Mouse (Mus musculus): ENCODE data around the gene Odaph.
"Not testable (repeated sequence)": the region's sequence is repeated elsewhere in the genome, so short reads cannot be mapped to it uniquely, and the experiment has no call there.

The Odaph gene

DNA sequence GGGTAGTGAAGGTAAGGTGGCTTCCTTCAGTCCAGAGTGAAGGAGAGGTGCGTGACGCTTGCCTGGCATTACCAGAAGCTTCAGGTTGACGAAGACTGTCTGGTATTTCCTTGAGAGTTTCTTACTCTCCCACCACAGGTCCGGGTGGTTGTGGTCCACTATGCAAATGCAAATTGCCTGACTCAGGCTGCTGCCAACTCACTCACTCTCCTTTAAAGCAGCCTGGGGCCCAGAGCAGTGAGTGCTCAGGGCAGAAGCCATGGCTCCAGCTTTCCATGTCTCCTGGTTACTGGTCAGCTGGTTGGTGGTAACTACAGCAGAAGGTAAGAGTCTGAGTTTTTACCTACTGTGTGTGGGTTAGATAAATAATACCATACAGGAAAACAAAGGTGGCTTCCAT is at the start of gene Odaph:
Gene Odaph, plus strand, starts transcription at position 240 of the 400 bp plus-strand sequence.
- no peak for DNase-seq

DNA sequence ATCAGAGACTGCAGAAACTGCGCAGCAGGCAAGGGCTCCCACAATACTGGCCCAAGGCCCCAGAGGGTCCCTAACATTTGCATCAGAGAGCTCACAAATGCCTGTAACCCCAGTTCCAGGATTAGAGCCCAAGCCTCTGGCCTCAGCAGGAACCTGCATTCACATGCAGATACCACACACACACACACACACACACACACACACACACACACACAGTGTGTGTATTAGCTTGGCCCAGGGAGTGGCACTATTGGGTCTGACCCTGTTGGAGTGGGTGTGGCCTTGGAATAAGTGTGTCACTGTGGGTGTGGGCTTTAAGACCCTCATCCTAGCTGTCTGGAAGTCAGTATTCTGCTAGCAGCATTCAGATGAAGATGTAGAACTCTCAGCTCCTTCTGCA is 41.7 kb upstream of the Odaph start:
- DNase-seq = not testable (repeated sequence)

DNA sequence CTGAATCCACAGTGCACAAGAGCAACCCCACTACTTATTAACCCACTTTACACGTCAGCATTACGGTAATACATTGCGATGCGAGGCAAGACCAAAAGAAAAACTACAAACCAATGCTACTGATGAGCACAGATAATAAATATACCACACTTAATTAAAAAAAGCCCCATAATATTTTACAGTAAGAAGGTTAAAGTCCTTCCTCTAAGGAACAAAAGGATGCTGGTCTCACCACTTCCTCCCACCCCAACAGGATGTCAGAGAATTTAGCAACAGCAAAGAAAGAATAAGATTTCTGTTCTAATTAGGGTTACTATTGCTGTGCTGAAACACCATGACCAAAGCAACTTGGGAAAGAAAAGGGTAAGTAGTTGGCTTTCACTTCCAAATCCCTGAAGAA is 40.3 kb upstream of the Odaph start:
- DNase-seq = no peak

DNA sequence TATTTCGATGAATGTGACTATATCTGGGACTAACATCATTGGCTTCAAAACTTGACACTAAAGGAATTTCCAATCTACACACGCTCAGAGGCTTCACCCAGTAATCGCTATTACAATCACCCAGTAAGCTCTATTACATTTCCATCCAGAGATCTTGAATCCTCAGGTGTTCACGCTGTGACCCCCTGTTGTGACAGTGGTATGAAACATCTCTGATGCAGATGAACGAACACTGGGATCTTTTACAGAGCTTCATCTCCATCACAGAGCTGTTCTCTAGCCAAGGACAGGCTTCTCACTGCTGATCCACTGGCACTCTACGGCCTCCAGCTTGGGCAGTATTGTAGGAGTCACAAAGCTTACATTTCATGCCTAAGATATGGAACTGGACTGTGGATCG is 37.8 kb upstream of the Odaph start:
- DNase-seq = no peak

DNA sequence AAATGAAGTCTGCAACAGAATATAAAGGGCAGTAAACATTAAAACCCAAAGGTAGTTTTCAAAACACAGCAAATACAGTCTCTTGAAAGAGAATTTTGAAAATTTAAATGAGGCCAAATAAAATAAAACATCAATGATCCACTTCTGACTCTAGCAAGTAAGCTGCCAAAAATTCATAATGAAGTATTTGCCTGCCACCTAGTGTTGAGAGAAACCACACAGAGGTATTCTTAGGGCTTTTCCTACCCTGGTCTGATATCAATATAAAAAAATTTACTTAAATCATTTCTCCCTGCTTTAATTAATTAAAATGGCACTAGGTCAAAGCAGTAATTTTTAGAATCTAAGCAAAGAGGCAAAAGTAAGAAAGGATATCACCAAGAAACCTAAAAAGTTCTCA is 35.9 kb upstream of the Odaph start:
- DNase-seq = peak; percentile 31

DNA sequence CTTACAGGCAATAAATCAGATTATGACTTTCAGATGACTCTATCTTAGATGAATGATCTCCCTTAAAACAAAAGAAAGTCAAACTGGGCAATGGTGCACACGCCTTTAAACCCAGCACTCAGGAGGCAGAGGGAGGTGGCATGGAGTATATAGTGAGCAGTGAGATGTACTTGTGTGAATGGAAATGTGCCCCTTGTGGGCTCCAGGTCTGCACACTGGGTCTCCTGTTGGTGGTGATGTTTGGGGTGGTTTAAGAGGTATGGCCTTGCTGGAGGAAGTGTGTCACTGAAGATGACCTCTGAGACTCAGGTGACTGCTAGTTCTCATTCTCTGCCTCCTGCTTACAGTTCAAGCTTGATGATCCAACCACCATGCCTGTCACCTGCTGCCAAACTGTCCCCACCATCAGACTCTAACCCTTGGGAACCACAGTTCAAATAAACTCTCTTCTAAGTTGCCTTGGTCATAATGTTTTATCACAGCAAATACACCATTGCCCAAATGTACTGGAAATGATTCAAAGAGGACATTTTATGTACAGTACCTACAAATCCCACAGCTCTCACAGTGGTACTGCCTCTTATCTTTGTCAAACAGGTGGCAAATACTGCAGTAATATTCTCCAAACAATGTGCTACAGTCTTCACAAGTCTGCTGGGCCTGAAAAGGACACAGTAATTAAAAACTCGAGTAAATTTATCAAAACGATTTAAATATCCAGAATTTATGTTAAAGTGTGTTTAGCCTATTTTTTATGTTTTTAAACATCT is 30.1 kb upstream of the Odaph start:
- DNase-seq = no peak

DNA sequence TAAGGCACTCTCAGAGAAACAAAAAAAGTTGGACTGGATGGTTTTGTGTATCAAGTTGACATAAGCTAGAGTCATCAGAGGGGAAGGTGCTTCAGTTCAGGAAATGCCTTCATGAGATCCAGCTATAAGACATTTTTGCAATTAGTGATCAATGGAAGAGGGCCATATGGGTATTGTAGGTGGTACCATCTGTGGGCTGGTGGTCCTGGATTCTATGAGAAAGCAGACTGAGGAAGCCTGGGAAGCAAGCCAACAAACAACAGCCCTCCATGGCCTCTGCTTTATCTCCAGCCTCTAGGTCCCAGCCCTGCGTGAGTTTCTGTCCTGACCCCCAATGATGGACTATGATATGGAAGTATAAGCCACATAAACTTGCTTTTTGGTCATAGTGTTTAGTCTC is 28.2 kb upstream of the Odaph start:
- DNase-seq = no peak

DNA sequence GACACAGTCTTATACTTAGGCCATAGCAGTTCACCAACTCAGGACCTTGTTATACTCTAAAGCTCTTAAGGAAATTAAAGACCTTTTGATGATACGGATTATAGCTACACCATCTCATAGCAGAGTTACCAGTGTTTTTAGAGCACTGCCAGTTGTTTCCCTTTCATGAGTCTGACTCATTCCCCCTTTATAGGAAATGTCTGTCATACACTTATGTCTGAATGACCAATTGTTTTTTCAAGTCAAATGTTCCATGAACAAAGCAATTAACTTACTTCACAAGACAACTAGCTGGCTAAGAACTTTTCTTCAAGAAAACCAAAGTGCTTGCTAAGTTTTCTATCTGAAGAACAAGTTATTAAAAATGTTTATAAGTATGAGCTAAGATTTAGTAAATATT is 27.3 kb upstream of the Odaph start:
- DNase-seq = no peak

DNA sequence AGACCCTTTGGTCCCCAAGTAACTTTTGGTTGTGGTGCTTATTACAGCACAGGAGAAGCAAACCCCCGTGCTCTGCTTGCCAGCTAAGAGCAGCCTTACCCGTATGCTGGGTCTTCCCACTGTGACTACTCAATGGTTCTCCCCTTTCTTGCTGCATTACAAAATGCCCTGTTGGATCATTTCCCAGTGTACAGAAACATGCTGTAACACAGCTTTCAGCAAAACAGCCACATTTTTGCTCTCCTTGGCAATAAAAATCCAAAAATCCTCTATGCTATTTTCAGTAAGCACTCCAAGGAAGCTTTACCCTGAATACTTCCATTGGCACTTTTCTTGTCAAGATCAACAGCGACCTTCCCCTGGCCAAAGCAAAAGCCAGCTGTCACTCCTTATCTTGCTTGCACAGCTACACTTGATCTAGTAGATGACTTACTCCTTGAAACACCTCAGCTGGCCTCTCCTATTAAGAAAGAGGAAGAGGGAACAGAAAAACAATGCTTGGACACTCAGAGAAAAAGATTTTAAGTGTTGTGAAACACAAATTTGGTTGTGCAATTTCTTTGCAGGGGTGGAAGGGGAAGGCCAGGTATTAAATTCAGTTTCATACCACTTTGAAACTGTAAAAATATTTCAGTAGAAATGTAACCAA is 26.5 kb upstream of the Odaph start:
- peak; percentile 69 for DNase-seq

DNA sequence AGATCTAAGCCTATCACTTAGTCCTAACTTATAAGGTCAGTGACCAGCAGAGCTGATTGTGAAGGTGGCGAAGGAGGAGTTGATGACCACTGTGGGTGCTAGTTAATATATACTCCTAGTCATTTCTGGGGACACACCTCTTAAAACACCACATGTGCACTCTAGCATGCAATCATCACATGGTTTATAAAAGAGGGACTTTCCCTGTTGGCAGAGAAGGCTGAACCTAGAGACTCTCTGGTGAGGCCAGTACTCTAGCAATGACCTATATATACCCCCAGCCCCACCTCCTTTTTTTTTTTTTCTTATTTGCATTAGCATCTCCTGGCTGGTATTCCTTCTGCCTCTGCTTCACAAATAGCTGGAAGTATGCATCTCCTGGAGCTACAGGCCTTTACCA is 25.9 kb upstream of the Odaph start:
- peak; percentile 48 for DNase-seq

DNA sequence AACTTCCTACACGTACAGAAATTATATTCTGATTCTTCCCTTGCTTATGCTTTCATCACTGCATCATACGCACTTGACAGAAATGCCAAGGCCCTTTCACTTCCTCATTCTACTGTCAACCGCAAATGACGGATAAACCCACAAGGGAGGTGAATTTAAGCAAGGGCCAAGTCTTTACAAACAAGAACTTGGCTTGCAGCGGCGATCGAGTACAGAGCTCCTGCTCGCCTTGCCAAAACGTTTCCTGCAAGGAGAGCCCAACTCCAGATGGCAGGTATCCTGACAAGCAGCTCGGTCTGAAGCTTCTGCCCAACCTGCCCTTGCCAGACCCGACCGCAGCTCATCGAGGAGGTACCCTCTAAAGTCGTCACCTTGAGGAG is 25.0 kb upstream of the Odaph start:
- DNase-seq = peak; percentile 86

DNA sequence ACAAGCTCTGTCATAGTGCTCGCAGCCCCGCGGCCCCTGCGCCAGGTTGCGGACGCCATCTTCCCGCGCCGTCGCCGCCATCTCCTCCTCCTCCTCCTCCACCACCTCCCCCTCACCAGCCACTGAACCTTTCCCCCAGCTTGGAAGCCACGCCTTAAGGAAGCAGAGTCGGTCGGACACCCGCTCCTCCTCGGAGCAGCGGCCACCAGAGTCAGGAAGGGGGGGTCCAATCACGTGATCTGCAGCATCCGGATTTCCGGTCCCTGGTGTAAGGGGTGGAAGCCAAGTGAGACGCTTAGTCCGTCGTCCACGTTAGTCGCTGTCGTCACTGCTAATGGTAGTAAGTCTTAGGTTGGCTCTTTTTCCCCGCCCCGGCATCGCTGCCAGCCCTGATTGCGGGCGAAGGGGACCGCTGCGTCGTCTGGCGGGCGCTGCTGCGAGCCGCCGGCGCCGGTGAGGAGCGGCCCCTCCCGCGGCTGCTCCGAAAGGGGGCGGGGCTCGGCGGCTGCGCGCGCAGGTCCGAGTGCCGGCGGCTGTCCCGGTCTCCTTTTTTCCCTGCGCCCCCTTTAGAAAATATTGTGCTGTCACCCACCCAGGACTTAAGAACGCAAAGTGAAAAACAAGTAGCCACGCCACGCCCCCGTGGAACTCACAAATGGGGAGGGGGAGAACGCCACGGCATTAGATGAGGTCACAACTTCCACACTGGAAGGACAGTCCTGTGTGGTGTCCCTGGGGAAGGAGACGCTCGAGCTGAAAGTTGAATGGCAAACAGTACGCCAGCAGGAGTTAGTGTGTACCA is 24.4 kb upstream of the Odaph start, which contains the start of gene Rchy1:
Gene Rchy1, minus strand, starts transcription at position 430 of the 802 bp plus-strand sequence.
- peak; percentile 97 for DNase-seq

DNA sequence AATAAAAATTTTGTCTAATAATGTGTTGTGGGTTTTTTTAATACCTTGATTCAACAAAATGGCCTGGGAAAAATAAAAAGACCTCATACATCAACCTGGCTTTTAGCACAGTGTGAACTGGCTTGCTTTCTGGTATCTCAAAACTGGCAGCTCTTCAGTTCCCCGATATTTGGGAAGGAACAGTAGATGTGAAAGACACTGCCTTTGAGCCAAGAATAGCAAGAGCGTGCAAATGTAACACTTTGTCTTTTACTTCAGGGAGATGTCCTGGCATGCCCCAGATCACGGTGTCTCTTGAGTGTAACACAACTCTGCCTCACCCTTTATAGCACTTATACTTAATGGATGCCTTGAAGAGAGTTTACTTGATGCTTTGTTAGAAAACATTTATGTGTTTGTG is 15.2 kb upstream of the Odaph start:
- DNase-seq = no peak

DNA sequence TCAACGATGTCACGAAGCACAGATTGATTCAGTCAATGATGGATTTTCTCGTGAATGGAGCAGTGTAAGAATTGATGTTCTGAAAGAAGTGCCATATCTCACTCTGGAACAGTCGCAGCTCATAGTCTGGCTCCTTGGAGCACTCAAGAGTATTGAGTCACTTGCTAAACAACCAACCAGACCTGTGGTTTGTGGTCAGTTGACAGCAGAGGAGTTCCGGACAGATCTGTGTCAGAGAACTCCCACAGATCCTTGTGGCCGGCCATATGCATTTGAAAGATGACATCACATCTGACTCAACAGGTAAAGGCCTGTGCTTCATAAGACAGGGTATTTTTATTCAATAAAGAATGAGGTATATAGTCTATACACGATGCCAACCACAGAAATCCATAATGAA is 13.3 kb upstream of the Odaph start:
- DNase-seq = no peak

DNA sequence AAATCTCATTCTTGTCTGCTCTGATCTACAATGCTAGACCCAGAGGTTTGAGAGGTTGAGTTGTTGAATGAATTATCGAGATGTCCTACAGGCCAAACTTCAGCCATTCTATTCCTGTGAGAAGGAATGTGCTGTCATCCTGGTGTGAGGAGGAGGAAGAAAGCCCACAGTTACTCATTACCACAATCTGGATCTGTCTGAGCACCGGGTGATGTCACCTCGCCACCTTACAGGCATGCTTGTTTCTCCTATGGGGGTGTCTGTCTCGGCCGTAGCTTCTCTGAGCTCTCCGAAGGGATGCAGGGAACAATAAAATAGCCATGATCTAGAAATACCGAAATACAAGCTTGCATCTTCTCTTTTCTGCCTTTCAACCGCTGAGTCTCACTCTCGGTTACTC is 11.5 kb upstream of the Odaph start:
- DNase-seq = no peak

DNA sequence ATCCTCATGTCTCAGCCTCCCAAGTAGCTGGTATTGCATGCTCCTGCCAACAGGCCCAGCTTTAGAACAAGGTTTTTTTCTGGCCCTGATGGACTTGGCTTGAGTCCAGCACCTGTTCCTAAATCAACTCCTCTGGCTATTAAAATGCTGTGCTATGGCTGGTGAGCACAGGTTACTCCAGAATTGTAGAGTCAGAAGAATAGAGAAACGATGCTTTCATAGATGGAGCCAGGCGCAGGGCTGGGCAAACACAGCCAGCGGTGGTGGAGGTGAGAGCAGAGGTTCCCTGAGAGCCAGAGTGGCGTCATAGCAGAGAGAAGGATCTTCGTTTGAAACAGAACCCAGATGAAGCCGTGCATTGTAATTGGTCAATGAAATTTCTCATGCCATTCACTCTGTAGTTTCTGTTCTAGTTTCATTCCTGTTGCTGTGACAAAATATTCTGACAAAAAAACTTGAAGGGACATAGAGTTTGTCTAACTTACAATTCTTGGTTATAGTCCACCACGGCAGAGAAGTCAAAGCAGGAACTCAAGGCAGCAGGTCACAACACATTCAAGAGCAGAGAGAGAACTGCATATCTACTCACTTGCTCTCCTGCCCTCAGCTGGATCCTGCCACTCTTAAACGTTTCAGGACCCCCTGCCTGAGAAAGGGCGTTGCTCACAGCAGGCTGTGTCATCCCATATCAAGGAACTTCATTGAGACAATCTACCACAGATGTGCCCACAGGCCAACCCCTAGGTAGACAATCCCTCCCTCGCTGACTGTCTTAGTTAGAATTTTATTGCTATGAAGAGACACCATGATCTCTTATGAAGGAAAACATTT is 10.5 kb upstream of the Odaph start:
- DNase-seq = no peak

DNA sequence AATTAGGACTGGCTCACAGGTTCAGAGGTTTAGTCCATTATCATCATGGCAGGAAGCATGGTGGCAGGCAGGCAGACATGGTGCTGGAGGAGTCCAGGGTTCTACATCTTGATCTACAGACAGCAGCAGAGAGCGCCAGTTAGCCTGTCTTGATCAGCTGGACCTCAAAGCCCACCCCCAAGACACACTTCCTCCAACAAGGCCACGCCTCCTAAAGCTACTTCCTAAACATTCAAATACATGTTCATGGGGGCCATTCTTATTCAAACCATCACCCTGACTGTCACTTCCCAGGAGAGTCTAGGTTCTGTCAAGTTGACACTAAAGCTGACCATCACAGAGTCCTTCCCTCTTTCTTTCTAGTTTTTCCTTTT is 9.9 kb upstream of the Odaph start:
- DNase-seq = no peak

DNA sequence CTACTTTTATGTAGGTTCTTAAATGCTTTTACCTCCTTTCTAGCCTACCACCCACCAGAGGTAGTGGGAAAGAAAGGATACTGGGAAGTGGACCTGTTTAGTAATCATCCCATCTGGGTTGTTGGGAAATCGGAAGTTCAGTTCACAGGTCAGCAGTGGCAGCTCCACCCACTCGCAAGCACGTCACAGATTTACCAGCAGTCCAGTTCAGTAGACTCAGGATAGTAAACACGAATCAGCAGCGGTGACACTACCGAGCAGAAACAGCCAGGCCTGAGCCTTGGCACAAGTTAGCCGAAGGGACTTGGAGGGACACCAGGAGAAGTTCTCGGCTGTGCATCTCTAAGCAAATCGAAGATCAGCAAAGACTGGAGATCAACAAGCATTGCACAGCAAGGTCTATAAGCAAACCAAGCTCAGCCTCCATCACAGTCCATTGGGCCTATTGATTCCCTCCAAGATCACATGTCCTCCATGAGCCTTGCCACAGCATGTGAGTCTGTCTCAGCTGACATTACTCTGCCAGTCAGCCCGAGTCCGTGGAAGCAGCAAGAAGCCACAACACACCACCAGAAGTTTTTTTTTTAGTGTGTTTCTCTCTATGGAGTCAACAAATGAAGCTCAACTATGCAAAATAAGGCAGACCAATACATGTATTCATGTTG is 6.0 kb upstream of the Odaph start:
- DNase-seq = no peak

DNA sequence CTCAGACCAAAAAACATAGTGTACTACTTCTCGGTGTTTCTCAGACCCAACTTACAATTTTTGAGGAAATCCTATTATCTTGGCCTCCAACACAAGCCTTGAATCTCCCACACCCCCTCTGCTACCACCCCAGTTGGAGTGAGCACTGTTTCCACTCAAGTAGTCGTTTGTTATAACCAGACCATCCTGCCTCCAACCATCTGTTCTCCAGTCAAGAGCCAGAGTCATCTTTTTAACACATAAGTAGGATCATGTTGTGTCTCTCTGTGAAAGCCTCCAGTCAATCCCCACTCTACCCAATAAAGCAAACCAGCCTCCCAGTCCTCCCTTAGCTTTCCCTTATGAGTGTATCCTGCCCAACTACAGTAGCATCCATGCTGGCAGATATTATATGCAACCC is 3.8 kb upstream of the Odaph start:
- no peak for DNase-seq

DNA sequence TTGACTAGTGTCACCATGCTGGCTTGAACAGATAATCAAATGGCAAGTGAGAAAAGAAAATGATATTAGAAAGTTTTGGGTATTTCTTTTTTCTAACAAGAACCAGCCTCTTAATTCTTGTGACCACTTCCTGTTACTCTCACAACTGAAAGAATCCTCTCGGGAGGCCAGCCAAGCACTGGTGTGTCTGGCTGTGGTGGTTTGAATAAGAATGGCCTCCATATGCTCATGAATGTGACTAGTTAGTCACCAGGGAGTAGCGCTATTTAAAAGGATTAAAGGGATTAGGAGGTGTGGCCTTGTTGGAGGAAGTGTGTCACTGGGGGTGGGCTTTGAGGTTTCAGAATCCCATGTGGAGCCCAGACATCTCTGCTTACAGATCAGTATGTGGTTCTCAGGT is 1.6 kb upstream of the Odaph start:
- no peak for DNase-seq

DNA sequence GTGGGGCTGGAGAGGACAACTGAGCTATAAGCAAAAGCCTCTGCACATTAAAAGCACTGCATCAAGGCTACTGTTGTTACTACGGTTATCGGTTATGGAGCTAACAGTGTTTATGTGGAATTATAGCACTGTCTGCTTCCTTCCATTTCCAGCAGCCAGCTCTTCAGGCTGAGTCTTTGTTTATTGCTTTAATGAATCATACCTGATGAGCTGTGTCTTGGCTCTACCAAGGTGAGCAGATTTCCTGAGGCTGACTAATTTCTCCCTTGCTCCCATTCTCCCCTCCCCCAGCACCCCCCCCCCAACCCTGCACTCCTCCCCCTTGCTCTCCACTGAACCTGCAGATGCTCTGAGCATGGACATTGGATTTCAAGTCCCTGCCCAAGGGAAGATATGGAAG is 524 bp downstream of the Odaph start:
- no peak for DNase-seq

DNA sequence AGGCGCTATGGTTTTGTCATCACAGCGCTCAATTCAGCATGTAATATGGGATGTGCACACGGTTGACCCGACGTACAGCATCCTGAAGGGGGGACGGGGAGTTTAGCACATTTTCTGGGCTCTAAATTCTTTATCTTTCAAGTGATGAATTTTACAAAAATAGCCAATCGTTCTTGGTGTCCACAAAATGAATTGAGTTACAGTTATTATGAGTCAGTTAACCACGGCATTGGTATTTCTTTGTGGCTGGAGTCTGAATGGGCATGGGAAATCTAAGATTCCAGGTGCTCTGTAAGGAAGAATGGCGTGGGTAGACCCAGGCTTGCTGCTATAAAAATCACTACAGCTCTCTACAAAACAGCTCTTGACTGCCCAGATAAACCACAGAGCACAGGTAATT is 2.0 kb downstream of the Odaph start:
- no peak for DNase-seq
